Mouse (Mus musculus) gastrocnemius, postnatal 4 days (tissue): ENCODE measurements at regions not wholly inside any gene's neighbourhood (a gene's known extent, or its start where the extent isn't known, plus 50 kb on each side); places are given as distances from the start of the nearest gene placed in this dataset. TPM values are rescaled to one million over a fixed set of nuclear protein-coding genes. Genes with fewer than 3 reads are reported as not detected.

Experiments used
- microRNA-seq: library from miRNA; unstranded; fragments of <30 nt; microRNA quantifications from one replicate; pipeline ENCODE4 v1.2.0, GENCODE M21; 2021

Small RNA genes in the stretch of these regions (microRNA-seq; reads per million reads assigned to microRNA genes)
- not detected for gene Gm23243
